Mouse (Mus musculus): ENCODE data around the gene Ranbp3.

- TF ChIP-seq POLR2A (IDR thresholded peaks at IDR 0.05; ENCODE audit: control insufficient read depth, extremely low read depth, insufficient read depth, low read length, poor library complexity), result no peak
- no peak for TF ChIP-seq CTCF (IDR thresholded peaks at IDR 0.05; ENCODE audit: borderline replicate concordance, control insufficient read depth, extremely low read depth, insufficient read depth, low read length, poor library complexity)
Observed at GRCm38 (mm10) chr17:56666384-56666783, 6.7 kb upstream of the Ranbp3 start.
